Mouse (Mus musculus): ENCODE measurements around the gene Hspd1. TPM values are rescaled to one million over a fixed set of nuclear protein-coding genes. Genes with fewer than 3 reads are reported as not detected.

Gene Hspd1
- polyA plus RNA-seq, 1 experiment from 2014 or later = 452 TPM

- 82% methylated on average over 5 of the region's 5 CpGs for WGBS (ENCODE audit: insufficient replicate concordance)
- Histone ChIP-seq H3K27me3 (ENCODE audit: control insufficient read depth, insufficient read depth, low read length) (no peaks in the 10 kb centered on the region), H3K9me3 (replicated peaks; ENCODE audit: control insufficient read depth, low read length) (no peaks in the 10 kb centered on the region), H3K36me3 (ENCODE audit: control insufficient read depth, insufficient read depth, low read length) (peaks cover 7% of the 10 kb centered on the region), H3K4me3 (ENCODE audit: low read depth, low read length) (no peak overlapping the region), H3K4me1 (ENCODE audit: control insufficient read depth, insufficient read depth, low read length) (peaks cover 5% of the 10 kb centered on the region), H3K27ac (ENCODE audit: low read depth, low read length) (no peak overlapping the region), H3K4me2 (no peak overlapping the region), H3K9ac (ENCODE audit: low read depth, low read length) (no peak overlapping the region)
- no peak for ATAC-seq (replicated peaks; ENCODE audit: insufficient number of reproducible peaks, low FRiP score, low TSS enrichment)
Measured at GRCm38 (mm10) chr1:55055322-55056115, 32.5 kb downstream of the Hspd1 start.

GRCm38 (mm10) chr1:55053596-55053995, 34.4 kb downstream of the Hspd1 start:
- WGBS (ENCODE audit: insufficient replicate concordance) = 66% methylated on average over 4 of the region's 4 CpGs
- Histone ChIP-seq H3K4me2 (peak overlapping the region; percentile 75), H3K9me3 (replicated peaks; ENCODE audit: control insufficient read depth, low read length) (no peaks in the 10 kb centered on the region), H3K4me3 (ENCODE audit: low read depth, low read length) (peak overlapping the region; percentile 88), H3K9ac (ENCODE audit: low read depth, low read length) (peak overlapping the region; percentile 82), H3K27me3 (ENCODE audit: control insufficient read depth, insufficient read depth, low read length) (no peaks in the 10 kb centered on the region), H3K4me1 (ENCODE audit: control insufficient read depth, insufficient read depth, low read length) (peaks cover 5% of the 10 kb centered on the region), H3K36me3 (ENCODE audit: control insufficient read depth, insufficient read depth, low read length) (peaks cover 3% of the 10 kb centered on the region), H3K27ac (ENCODE audit: low read depth, low read length) (peak overlapping the region; percentile 96)
- no peak for ATAC-seq (replicated peaks; ENCODE audit: insufficient number of reproducible peaks, low FRiP score, low TSS enrichment)

DNA sequence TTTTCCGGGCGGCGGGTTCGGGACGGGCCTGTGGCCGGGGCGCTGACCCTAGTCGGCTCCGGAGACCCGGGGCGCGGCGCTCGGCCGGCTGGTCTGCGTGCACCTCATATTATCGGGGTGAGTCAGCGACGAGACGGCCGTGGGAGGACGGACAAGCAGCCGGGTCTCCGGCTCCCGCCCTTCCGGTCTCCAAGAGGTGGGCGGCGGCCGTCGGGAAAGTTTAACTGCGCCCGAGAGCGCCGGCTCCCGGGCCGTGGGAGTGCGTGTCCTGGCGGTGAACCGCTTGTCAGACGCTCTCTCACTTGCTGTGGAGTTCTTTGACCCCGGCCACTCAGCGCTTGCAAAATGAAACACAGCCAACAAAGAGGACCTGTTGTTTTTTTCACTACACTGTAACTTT, 35.0 kb downstream of the Hspd1 start:
- Histone ChIP-seq H3K27ac (ENCODE audit: low read depth, low read length) (peak overlapping the region; percentile 96), H3K4me1 (ENCODE audit: control insufficient read depth, insufficient read depth, low read length) (peaks cover 5% of the 10 kb centered on the region), H3K4me3 (ENCODE audit: low read depth, low read length) (peak overlapping the region; percentile 88), H3K36me3 (ENCODE audit: control insufficient read depth, insufficient read depth, low read length) (peaks cover 3% of the 10 kb centered on the region), H3K27me3 (ENCODE audit: control insufficient read depth, insufficient read depth, low read length) (no peaks in the 10 kb centered on the region), H3K4me2 (peak overlapping the region; percentile 75), H3K9me3 (replicated peaks; ENCODE audit: control insufficient read depth, low read length) (no peaks in the 10 kb centered on the region), H3K9ac (ENCODE audit: low read depth, low read length) (peak overlapping the region; percentile 82)
- WGBS (ENCODE audit: insufficient replicate concordance) = 2% methylated on average over 42 of the region's 42 CpGs
- ATAC-seq (replicated peaks; ENCODE audit: insufficient number of reproducible peaks, low FRiP score, low TSS enrichment) = peak; percentile 77

DNA sequence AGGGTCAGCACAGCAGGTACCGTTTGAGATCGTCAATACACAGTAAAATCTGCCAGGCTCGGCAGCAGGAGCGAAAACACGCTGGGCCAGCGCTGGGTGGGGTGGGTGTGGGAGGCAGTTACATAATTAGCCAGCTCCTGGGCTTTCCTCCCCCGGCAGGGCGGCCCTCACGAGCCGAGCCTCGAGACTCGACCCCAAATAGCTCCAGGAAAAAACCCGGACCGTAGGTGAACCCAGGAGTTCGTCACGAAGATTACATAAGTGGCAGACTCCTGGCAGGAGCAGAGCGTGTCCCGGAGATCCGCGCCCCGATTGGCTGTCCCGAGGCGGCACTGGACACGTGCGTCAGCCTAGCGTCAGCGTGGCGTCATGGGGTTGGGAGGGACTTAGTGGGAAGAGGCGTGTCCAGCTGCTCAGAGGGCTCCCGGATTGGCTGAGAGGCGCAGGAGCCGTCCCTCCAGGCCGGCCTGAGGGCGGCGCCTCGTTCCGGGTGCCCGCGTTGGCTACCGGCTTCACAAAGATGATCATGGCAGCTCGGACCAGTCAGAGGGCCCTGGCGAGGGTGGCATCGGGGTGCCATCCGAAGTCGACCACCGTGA, 35.6 kb downstream of the Hspd1 start, which contains the start of gene Coq10b:
TSS of gene Coq10b (plus strand) at position 416 of the 599 bp plus-strand sequence.
- peak within 1 kb of the TSS; percentile 96 for H3K27ac ChIP-seq (ENCODE audit: low read depth, low read length)
- no peaks in the 10 kb centered on the region for H3K27me3 ChIP-seq (ENCODE audit: control insufficient read depth, insufficient read depth, low read length)
- peaks cover 3% of the 10 kb centered on the region for H3K36me3 ChIP-seq (ENCODE audit: control insufficient read depth, insufficient read depth, low read length)
- ATAC-seq (replicated peaks; ENCODE audit: insufficient number of reproducible peaks, low FRiP score, low TSS enrichment) = peak; percentile 100
- peak within 1 kb of the TSS; percentile 75 for H3K4me2 ChIP-seq
- H3K9me3 ChIP-seq (replicated peaks; ENCODE audit: control insufficient read depth, low read length) = no peaks in the 10 kb centered on the region
- WGBS (ENCODE audit: insufficient replicate concordance) = under 1% methylated on average over 46 of the region's 46 CpGs
- peak within 1 kb of the TSS; percentile 82 for H3K9ac ChIP-seq (ENCODE audit: low read depth, low read length)
- H3K4me1 ChIP-seq (ENCODE audit: control insufficient read depth, insufficient read depth, low read length) = peaks cover 5% of the 10 kb centered on the region
- H3K4me3 ChIP-seq (ENCODE audit: low read depth, low read length) = peak within 1 kb of the TSS; percentile 88

GRCm38 (mm10) chr1:55051671-55052070, 36.4 kb downstream of the Hspd1 start:
- Histone ChIP-seq H3K9ac (ENCODE audit: low read depth, low read length) (no peak overlapping the region), H3K27me3 (ENCODE audit: control insufficient read depth, insufficient read depth, low read length) (no peaks in the 10 kb centered on the region), H3K9me3 (replicated peaks; ENCODE audit: control insufficient read depth, low read length) (no peaks in the 10 kb centered on the region), H3K4me3 (ENCODE audit: low read depth, low read length) (peak overlapping the region; percentile 88; the same call in 1 of the 2 replicates), H3K4me1 (ENCODE audit: control insufficient read depth, insufficient read depth, low read length) (peaks cover 5% of the 10 kb centered on the region), H3K4me2 (peak overlapping the region; percentile 75), H3K36me3 (ENCODE audit: control insufficient read depth, insufficient read depth, low read length) (peaks cover under 1% of the 10 kb centered on the region), H3K27ac (ENCODE audit: low read depth, low read length) (no peak overlapping the region)
- ATAC-seq (replicated peaks; ENCODE audit: insufficient number of reproducible peaks, low FRiP score, low TSS enrichment) = no peak
- WGBS (ENCODE audit: insufficient replicate concordance) = 66% methylated on average over 3 of the region's 3 CpGs

DNA sequence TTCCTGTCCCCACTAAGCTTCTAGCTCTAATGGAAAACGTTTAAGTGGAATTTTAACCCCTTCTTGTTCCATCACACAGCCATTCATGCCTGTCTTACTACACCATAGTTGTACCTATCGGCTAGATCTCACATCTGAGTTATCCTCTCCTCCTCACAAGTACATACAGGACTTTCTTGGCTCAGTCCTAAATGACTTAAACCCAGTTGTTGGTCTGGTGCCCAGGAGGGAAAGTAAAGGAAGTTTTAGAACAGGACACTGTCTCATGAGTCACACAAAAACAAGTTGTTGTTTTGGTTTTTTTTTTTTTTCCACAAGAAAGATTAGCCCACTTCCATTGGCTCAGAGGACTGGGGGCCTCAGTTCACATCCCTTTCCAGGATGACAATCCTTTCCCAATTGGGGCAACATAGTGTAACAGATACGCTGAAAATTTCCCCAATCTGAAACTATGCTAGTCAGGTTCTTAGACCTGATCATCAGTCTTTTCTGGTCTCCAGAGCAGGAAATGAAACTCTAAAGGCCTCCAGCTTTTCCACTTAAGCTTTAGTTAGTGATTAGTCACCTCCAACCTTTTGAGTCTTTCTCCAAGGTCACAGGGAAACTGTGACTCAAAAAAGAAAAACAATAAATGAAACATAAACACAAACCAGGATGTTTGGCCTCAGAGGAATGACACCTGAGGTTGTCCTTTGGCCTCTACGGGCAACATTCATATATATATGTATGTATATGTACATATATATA, 39.0 kb downstream of the Hspd1 start:
- Histone ChIP-seq H3K4me1 (ENCODE audit: control insufficient read depth, insufficient read depth, low read length) (peaks cover 5% of the 10 kb centered on the region), H3K9me3 (replicated peaks; ENCODE audit: control insufficient read depth, low read length) (no peaks in the 10 kb centered on the region), H3K4me2 (no peak overlapping the region), H3K27me3 (ENCODE audit: control insufficient read depth, insufficient read depth, low read length) (no peaks in the 10 kb centered on the region), H3K27ac (ENCODE audit: low read depth, low read length) (no peak overlapping the region), H3K36me3 (ENCODE audit: control insufficient read depth, insufficient read depth, low read length) (no peaks in the 10 kb centered on the region), H3K9ac (ENCODE audit: low read depth, low read length) (no peak overlapping the region), H3K4me3 (ENCODE audit: low read depth, low read length) (no peak overlapping the region)
- 60% methylated on average over 4 of the region's 4 CpGs for WGBS (ENCODE audit: insufficient replicate concordance)
- no peak for ATAC-seq (replicated peaks; ENCODE audit: insufficient number of reproducible peaks, low FRiP score, low TSS enrichment)

GRCm38 (mm10) chr1:55043164-55043563, 44.9 kb downstream of the Hspd1 start:
- Histone ChIP-seq H3K9ac (ENCODE audit: low read depth, low read length) (no peak overlapping the region), H3K36me3 (ENCODE audit: control insufficient read depth, insufficient read depth, low read length) (no peaks in the 10 kb centered on the region), H3K9me3 (replicated peaks; ENCODE audit: control insufficient read depth, low read length) (peaks cover 6% of the 10 kb centered on the region), H3K4me3 (ENCODE audit: low read depth, low read length) (no peak overlapping the region), H3K4me1 (ENCODE audit: control insufficient read depth, insufficient read depth, low read length) (no peaks in the 10 kb centered on the region), H3K4me2 (no peak overlapping the region), H3K27me3 (ENCODE audit: control insufficient read depth, insufficient read depth, low read length) (no peaks in the 10 kb centered on the region), H3K27ac (ENCODE audit: low read depth, low read length) (no peak overlapping the region)
- ATAC-seq (replicated peaks; ENCODE audit: insufficient number of reproducible peaks, low FRiP score, low TSS enrichment) = no peak
- WGBS (ENCODE audit: insufficient replicate concordance) = 70% methylated on average over 3 of the region's 3 CpGs

DNA sequence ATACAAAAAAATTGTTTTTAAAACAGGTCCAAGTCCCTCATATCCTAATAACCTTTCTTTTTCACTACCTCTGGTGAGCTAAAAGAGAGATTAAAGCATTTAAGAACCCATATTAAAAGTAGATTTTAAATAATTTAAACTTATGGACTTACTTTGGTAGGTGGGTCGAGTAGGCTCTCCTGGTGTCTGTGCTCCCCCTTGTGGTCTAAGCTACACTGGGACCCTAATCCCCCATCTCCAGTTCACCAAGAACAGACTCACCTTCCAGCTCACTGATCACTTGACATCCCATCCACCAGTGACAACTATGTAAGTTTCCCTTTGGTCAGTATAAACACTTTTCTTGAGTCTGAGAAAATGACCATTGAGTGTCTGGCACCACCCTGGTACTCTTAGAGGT, 45.8 kb downstream of the Hspd1 start:
- ATAC-seq (replicated peaks; ENCODE audit: insufficient number of reproducible peaks, low FRiP score, low TSS enrichment) = no peak
- Histone ChIP-seq H3K9ac (ENCODE audit: low read depth, low read length) (no peak overlapping the region), H3K27me3 (ENCODE audit: control insufficient read depth, insufficient read depth, low read length) (no peaks in the 10 kb centered on the region), H3K27ac (ENCODE audit: low read depth, low read length) (no peak overlapping the region), H3K4me3 (ENCODE audit: low read depth, low read length) (no peak overlapping the region), H3K9me3 (replicated peaks; ENCODE audit: control insufficient read depth, low read length) (peaks cover 6% of the 10 kb centered on the region), H3K4me1 (ENCODE audit: control insufficient read depth, insufficient read depth, low read length) (no peaks in the 10 kb centered on the region), H3K36me3 (ENCODE audit: control insufficient read depth, insufficient read depth, low read length) (no peaks in the 10 kb centered on the region), H3K4me2 (no peak overlapping the region)
- WGBS (ENCODE audit: insufficient replicate concordance) = 60% methylated on average over 1 of the region's 1 CpGs

Measured in heart, embryonic 11.5 days (tissue).